Mouse (Mus musculus): ENCODE results near the gene Cd44.

Cd44 gene

DNA sequence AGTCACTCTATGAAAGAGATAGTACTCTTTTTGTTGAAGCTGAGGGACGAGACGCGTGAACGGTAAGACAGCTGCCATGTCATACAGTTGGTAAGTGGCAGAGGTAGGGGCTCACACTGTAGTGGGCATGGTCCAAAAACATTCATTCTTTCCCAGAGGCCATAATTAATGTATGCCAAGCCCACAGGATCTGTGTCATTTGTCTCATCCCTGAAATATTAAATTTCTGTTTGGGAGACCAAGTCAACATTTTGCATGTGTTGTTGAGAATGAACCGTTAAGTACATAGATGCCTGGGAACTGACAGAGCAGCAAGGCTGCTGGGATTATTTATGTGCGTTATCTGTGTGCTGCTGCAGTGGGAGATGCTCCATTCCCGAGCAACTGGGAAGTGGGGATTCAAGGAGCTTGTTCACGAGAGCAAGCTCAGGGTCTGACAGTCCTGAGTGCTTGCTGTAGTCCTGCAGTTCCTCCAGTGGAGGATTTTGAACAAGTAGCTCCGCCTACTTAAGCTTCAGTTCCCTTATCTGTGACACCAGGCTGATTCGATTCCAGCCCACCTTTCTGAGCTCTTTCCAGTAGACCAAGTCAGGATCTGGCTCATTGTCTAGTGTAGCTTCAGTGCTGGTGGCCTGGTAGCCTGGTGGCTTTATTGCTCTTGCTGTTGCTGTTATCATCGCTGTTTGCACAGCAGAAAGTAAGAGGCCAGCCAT, 12.5 kb upstream of the Cd44 start:
- no peak for DNase-seq (ENCODE audit: low spot score)

DNA sequence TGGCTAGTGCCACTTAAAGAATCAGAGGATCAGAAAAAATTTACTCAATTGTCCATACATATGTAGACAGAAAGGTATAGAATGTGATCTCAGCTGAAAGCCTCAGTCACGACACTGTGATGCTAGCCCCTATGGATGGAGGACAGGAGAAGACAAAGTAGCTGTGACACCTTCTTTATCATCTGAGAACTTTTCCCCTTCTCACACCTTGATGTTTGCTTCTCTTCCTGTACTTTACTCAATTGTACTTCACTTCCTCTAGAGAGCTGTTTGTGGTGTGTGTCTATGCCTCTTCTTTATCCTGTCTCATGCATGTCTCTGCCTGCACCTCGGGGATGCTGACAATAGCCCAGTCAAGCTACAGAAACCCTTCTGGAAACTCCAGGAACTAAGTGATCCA, 11.5 kb upstream of the Cd44 start:
- no peak for DNase-seq (ENCODE audit: low spot score)

DNA sequence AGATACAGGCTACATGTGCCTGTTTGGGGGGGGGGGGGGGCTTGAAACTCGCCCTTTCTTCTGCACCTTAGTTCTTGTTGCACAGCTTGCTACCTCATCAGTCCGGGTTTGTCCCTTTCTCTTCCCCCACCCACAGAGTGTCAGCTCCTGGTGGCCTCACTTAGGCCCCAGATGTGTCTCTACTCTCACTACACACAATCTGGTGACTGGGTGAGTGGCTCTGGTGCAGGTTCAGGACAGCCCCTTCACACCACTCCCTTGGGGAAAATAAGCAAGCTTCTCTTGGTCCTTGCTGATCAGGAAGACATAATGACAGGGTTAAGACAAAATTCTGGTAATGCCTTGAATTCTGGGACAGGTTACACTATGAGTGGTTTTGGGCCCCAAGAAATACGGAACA, 11.0 kb upstream of the Cd44 start:
- DNase-seq (ENCODE audit: low spot score) = no peak

GRCm38 (mm10) chr2:102909403-102909802, 7.9 kb upstream of the Cd44 start:
- DNase-seq (ENCODE audit: low spot score) = no peak

- DNase-seq (ENCODE audit: low spot score) = no peak
These were observed 4.1 kb upstream of the Cd44 start for GRCm38 (mm10) chr2:102905604-102906003.

GRCm38 (mm10) chr2:102901828-102902223, 361 bp upstream of the Cd44 start:
- DNase-seq (ENCODE audit: low spot score) = no peak

GRCm38 (mm10) chr2:102900230-102900721, 1.2 kb downstream of the Cd44 start:
- DNase-seq (ENCODE audit: low spot score) = no peak

GRCm38 (mm10) chr2:102899238-102899637, 2.2 kb downstream of the Cd44 start:
- no peak for DNase-seq (ENCODE audit: low spot score)

- no peak for DNase-seq (ENCODE audit: low spot score)
These were observed 2.9 kb downstream of the Cd44 start for GRCm38 (mm10) chr2:102898585-102898984.

DNA sequence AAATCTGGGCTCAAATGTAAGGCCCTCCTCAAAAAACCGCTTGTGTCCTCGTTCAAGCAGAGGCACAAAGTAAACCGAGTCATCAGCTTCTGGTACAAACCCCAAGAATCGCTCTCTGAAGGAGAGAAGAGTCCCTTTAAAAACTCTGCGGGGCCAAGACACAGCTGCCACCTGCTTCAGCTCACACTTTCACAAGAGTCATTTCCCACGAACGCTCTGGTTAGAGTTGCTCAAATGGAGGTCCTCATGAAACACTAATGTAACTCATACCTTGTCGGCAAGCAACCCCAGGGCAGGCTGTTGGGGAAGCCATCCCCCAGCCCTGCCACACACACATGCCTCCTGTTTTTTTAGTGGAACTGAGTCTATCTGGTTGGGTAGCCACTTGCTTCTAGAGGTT, 5.3 kb downstream of the Cd44 start:
- DNase-seq (ENCODE audit: low spot score) = no peak

DNA sequence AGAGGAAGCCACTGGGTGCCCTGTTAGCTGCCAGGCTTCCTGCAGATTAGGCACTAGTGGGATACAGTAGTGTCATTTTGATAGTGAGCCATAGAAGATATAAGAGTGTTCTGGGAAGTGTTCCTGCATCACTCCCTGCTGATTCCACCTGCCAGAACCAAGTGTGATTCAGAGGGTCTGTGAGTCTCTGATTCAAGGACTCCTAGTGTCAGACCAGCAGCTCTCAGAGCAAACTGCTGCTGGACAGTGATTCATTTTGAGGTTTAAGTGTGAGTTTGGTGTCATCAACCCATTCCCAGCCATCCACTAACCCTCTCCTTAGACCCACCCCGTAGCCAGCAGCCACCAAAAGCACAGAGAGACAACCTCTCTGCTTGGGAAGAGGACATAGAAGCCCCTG, 6.3 kb downstream of the Cd44 start:
- DNase-seq (ENCODE audit: low spot score) = no peak

- DNase-seq (ENCODE audit: low spot score) = no peak
These were observed 6.7 kb downstream of the Cd44 start for GRCm38 (mm10) chr2:102894785-102895184.

- no peak for DNase-seq (ENCODE audit: low spot score)
These were observed 12.7 kb downstream of the Cd44 start for GRCm38 (mm10) chr2:102888688-102889225.

- DNase-seq (ENCODE audit: low spot score) = no peak
These were observed 14.3 kb downstream of the Cd44 start for GRCm38 (mm10) chr2:102887137-102887536.

GRCm38 (mm10) chr2:102886306-102886935, 15.0 kb downstream of the Cd44 start:
- DNase-seq (ENCODE audit: low spot score) = no peak

GRCm38 (mm10) chr2:102882597-102883272, 18.7 kb downstream of the Cd44 start:
- no peak for DNase-seq (ENCODE audit: low spot score)

DNA sequence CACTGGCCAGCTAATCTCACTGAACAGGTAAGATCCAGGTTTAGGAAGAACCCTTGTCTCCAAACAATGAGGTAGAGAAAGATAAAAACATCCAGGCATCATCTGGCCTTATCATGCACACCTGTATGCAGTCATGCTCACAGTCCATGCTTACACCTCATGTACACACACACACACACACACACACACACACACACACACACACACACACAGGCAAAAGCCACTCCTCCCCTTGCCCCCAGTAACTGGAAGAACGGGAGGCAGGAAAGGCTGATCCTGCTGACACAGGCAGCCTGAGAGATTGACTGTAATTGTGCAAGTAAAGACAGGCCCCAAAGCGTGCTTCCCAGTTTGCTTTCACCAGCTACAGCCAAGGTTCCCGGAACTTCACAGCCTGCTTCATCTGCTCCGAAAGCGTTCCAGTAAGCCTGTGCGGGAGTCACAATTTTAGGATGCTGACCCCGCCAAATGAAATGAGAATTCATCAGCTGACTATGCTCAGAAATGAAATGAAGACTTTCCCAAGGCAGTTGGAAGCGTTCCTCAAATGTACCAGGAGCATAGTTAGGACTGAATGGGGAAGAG, 19.4 kb downstream of the Cd44 start:
- DNase-seq (ENCODE audit: low spot score) = no peak

GRCm38 (mm10) chr2:102878513-102878912, 23.0 kb downstream of the Cd44 start:
- no peak for DNase-seq (ENCODE audit: low spot score)

- no peak for DNase-seq (ENCODE audit: low spot score)
These were observed 24.0 kb downstream of the Cd44 start for GRCm38 (mm10) chr2:102877463-102877862.

DNA sequence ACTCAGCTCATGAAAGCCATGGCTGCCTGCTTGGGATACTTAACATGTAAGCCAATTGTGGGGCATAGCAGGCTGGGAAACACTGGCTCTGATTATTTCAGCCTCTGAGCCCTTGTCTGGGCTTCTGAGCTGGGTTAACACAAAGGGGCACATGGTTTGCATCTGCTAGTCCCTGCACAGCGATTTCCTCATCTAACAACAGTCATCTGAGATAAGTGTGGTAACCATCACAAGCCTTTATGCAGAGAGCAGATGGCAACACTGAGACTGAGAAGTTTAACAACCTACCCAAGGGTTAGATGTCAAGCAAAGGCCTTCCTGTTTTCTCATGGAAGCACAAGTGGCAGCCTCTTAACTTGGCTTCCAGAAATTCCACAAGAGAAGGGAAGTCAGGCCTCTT, 25.3 kb downstream of the Cd44 start:
- DNase-seq (ENCODE audit: low spot score) = no peak

GRCm38 (mm10) chr2:102873848-102874247, 27.6 kb downstream of the Cd44 start:
- DNase-seq (ENCODE audit: low spot score) = no peak

DNA sequence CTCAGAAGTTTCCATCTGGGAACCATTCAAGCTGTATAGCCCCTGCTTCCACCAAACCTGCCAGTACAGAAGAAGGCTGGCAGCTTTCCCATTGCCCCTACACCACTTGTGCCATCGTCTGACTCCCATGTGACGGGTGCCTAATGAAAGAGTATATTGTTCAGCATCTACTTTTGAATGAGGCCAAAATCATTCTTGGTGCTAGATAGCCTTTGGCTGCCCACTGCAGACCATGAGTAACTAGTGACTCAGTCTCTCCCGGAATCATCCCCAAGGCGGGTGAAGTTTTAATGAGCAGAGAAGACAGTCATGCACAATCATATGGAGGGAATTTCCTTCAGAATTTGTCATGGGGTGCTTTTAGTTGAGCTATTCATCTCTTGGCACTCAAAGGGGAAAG, 28.3 kb downstream of the Cd44 start:
- DNase-seq (ENCODE audit: low spot score) = no peak

DNA sequence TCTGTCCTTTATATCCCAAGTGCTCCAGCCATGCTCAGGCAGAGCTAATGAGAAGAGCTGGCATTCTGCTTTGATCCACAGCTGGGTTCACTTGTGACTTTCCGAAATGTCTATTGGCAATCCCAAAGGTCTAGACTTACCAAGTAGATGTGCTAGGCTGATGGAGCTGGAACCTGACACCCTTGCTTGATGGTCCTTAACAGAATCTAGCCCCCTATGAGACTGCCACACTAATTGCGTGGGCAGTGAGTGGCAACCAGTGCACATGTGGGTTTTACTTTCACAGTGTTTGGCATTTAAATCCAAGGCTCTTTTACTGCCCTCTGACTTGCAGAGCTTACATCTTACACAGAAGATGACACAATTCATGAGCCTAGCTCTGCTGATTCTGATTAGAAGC, 29.0 kb downstream of the Cd44 start:
- DNase-seq (ENCODE audit: low spot score) = no peak
